Mouse (Mus musculus): ENCODE data around the gene 1700010B08Rik.

Gene 1700010B08Rik

GRCm38 (mm10) chr2:173710193-173710592 is 9.0 kb upstream of the 1700010B08Rik start:
- TF ChIP-seq NANOG (IDR thresholded peaks at IDR 0.05; ENCODE audit: borderline replicate concordance, low read length) = no peak
- no peak for TF ChIP-seq CTCF (conservative IDR thresholded peaks at IDR 0.05; ENCODE audit: low read length)
- no peak for TF ChIP-seq POU5F1 (IDR thresholded peaks at IDR 0.05; ENCODE audit: borderline replicate concordance, low read length)
- H3K27me3 ChIP-seq (ENCODE audit: insufficient read depth, low read length) = no peaks in the 10 kb centered on the region
- peaks cover 12% of the 10 kb centered on the region for H3K4me1 ChIP-seq (replicated peaks; ENCODE audit: low read depth, low read length)
- peaks cover 18% of the 10 kb centered on the region for H3K36me3 ChIP-seq (ENCODE audit: insufficient read depth, low read length)
- H3K9me3 ChIP-seq (ENCODE audit: low read length) = no peaks in the 10 kb centered on the region
- H3K4me3 ChIP-seq (replicated peaks; ENCODE audit: low read length) = no peak overlapping the region

GRCm38 (mm10) chr2:173712656-173713055 is 6.6 kb upstream of the 1700010B08Rik start:
- peaks cover 15% of the 10 kb centered on the region for H3K4me1 ChIP-seq (replicated peaks; ENCODE audit: low read depth, low read length)
- no peak overlapping the region for H3K4me3 ChIP-seq (replicated peaks; ENCODE audit: low read length)
- H3K9me3 ChIP-seq (ENCODE audit: low read length) = no peaks in the 10 kb centered on the region
- peaks cover 10% of the 10 kb centered on the region for H3K36me3 ChIP-seq (ENCODE audit: insufficient read depth, low read length)
- TF ChIP-seq POU5F1 (IDR thresholded peaks at IDR 0.05; ENCODE audit: borderline replicate concordance, low read length) (no peak), NANOG (IDR thresholded peaks at IDR 0.05; ENCODE audit: borderline replicate concordance, low read length) (no peak), CTCF (conservative IDR thresholded peaks at IDR 0.05; ENCODE audit: low read length) (no peak)
- H3K27me3 ChIP-seq (ENCODE audit: insufficient read depth, low read length) = no peaks in the 10 kb centered on the region

DNA sequence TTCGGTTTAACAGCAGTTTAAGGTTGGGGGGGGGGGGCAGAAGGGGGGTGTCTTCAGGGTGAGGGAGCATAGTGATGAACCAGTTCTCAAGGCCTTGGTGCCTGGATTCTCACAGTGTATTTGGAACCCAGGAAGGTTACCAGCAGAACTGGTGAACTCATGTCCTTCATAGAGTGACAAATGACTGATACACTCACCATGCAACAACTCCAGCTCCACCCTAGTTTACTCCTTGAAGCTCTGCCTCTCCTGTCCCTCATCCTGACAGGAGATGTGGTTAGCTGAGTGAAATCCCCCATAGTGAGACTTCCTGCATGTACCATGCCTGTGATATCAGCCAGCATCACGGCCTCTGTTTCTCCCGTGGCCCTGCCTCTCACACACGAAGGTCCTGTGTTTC is 6.0 kb upstream of the 1700010B08Rik start:
- peaks cover 4% of the 10 kb centered on the region for H3K36me3 ChIP-seq (ENCODE audit: insufficient read depth, low read length)
- no peaks in the 10 kb centered on the region for H3K27me3 ChIP-seq (ENCODE audit: insufficient read depth, low read length)
- no peak overlapping the region for H3K4me3 ChIP-seq (replicated peaks; ENCODE audit: low read length)
- no peaks in the 10 kb centered on the region for H3K9me3 ChIP-seq (ENCODE audit: low read length)
- TF ChIP-seq POU5F1 (IDR thresholded peaks at IDR 0.05; ENCODE audit: borderline replicate concordance, low read length) (no peak), CTCF (conservative IDR thresholded peaks at IDR 0.05; ENCODE audit: low read length) (no peak), NANOG (IDR thresholded peaks at IDR 0.05; ENCODE audit: borderline replicate concordance, low read length) (no peak)
- peaks cover 15% of the 10 kb centered on the region for H3K4me1 ChIP-seq (replicated peaks; ENCODE audit: low read depth, low read length)

- Histone ChIP-seq H3K4me1 (replicated peaks; ENCODE audit: low read depth, low read length) (peaks cover 15% of the 10 kb centered on the region), H3K9me3 (ENCODE audit: low read length) (peaks cover 9% of the 10 kb centered on the region; the same call in 1 of the 2 replicates), H3K27me3 (ENCODE audit: insufficient read depth, low read length) (no peaks in the 10 kb centered on the region), H3K4me3 (replicated peaks; ENCODE audit: low read length) (no peak overlapping the region), H3K36me3 (ENCODE audit: insufficient read depth, low read length) (no peaks in the 10 kb centered on the region)
- TF ChIP-seq POU5F1 (IDR thresholded peaks at IDR 0.05; ENCODE audit: borderline replicate concordance, low read length) (no peak), CTCF (conservative IDR thresholded peaks at IDR 0.05; ENCODE audit: low read length) (no peak), NANOG (IDR thresholded peaks at IDR 0.05; ENCODE audit: borderline replicate concordance, low read length) (no peak)
Measured at GRCm38 (mm10) chr2:173714620-173715218, 4.5 kb upstream of the 1700010B08Rik start.

DNA sequence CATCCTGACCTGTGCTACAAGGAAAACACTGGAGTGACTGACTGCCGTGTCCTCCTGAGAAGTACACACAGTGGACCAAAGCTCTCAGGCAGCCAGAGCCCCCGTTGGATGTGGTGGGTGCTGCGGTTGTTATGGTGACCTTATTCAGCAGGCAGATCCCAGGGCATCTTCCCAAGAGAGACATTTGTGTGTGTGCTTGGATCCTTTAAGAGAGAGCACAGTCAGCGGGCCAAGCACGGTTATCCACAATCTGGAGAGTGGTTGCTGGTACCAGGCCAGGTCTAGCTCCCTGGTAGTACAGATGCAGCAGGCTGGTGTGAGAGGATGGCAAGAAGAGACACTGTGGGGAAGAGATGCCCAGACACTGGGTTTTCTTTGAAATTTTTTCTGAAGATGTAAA is 2.2 kb upstream of the 1700010B08Rik start:
- no peak for TF ChIP-seq NANOG (IDR thresholded peaks at IDR 0.05; ENCODE audit: borderline replicate concordance, low read length)
- Histone ChIP-seq H3K27me3 (ENCODE audit: insufficient read depth, low read length) (no peaks in the 10 kb centered on the region), H3K36me3 (ENCODE audit: insufficient read depth, low read length) (no peaks in the 10 kb centered on the region), H3K4me3 (replicated peaks; ENCODE audit: low read length) (no peak overlapping the region), H3K4me1 (replicated peaks; ENCODE audit: low read depth, low read length) (peaks cover 10% of the 10 kb centered on the region), H3K9me3 (ENCODE audit: low read length) (peaks cover 9% of the 10 kb centered on the region; the same call in 1 of the 2 replicates)

GRCm38 (mm10) chr2:173722251-173722857 is 3.1 kb downstream of the 1700010B08Rik start:
- Histone ChIP-seq H3K4me3 (replicated peaks; ENCODE audit: low read length) (no peak overlapping the region), H3K36me3 (ENCODE audit: insufficient read depth, low read length) (no peaks in the 10 kb centered on the region), H3K9me3 (ENCODE audit: low read length) (peaks cover 9% of the 10 kb centered on the region; the same call in 1 of the 2 replicates), H3K27me3 (ENCODE audit: insufficient read depth, low read length) (no peaks in the 10 kb centered on the region), H3K4me1 (replicated peaks; ENCODE audit: low read depth, low read length) (no peaks in the 10 kb centered on the region)
- TF ChIP-seq POU5F1 (IDR thresholded peaks at IDR 0.05; ENCODE audit: borderline replicate concordance, low read length) = no peak
- TF ChIP-seq NANOG (IDR thresholded peaks at IDR 0.05; ENCODE audit: borderline replicate concordance, low read length) = no peak
- no peak for TF ChIP-seq CTCF (conservative IDR thresholded peaks at IDR 0.05; ENCODE audit: low read length)

GRCm38 (mm10) chr2:173724382-173724781 is 5.2 kb downstream of the 1700010B08Rik start:
- Histone ChIP-seq H3K36me3 (ENCODE audit: insufficient read depth, low read length) (no peaks in the 10 kb centered on the region), H3K27me3 (ENCODE audit: insufficient read depth, low read length) (no peaks in the 10 kb centered on the region), H3K4me3 (replicated peaks; ENCODE audit: low read length) (no peak overlapping the region), H3K4me1 (replicated peaks; ENCODE audit: low read depth, low read length) (no peaks in the 10 kb centered on the region), H3K9me3 (ENCODE audit: low read length) (0 out of 2 replicates have a peak, but pooled peaks cover 4% of the 10 kb centered on the region)
- no peak for TF ChIP-seq NANOG (IDR thresholded peaks at IDR 0.05; ENCODE audit: borderline replicate concordance, low read length)
- no peak for TF ChIP-seq POU5F1 (IDR thresholded peaks at IDR 0.05; ENCODE audit: borderline replicate concordance, low read length)
- no peak for TF ChIP-seq CTCF (conservative IDR thresholded peaks at IDR 0.05; ENCODE audit: low read length)

DNA sequence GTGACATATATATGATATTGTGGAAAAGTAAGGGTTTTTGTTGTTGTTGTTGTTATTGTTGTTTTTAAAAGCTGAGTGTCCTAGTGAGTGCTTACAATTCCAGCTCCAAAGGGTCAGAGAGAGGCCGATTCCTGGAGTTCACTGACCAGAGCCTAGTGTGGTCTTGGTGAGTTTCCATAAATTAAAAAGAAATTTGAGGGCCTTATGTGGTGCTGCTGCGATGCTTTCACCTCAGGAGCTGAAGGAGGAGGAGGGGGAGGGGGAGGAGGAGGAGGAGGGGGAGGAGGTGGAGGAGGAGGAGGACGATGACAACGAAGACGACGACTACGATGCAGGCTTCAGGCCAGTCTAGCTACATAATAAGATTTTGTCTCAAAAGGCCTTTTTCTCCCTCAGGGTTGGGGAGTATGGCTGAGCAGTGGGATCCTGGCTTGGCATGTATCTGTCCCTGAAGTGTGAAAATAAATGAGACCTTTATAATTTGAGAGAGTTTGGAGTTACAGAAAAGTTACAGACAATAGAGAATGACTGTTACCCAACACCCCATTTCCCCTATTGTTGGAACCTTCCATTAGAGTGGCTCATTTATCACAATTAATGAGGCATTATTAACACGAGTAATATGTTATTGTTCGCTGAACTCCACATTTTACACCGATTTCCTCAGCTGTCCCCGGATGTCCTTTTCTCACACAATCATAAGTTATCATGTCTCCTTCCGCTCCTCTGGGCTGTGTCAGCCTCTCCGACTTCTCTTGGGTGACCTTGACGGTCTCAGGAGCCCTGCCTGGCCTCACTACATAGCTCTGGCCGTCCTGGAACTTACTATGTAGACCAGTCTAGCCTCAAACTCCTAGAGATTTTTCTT is 6.0 kb downstream of the 1700010B08Rik start:
- Histone ChIP-seq H3K9me3 (ENCODE audit: low read length) (no peaks in the 10 kb centered on the region), H3K4me3 (replicated peaks; ENCODE audit: low read length) (no peak overlapping the region), H3K27me3 (ENCODE audit: insufficient read depth, low read length) (no peaks in the 10 kb centered on the region), H3K4me1 (replicated peaks; ENCODE audit: low read depth, low read length) (no peaks in the 10 kb centered on the region), H3K36me3 (ENCODE audit: insufficient read depth, low read length) (no peaks in the 10 kb centered on the region)
- no peak for TF ChIP-seq POU5F1 (IDR thresholded peaks at IDR 0.05; ENCODE audit: borderline replicate concordance, low read length)
- no peak for TF ChIP-seq CTCF (conservative IDR thresholded peaks at IDR 0.05; ENCODE audit: low read length)
- TF ChIP-seq NANOG (IDR thresholded peaks at IDR 0.05; ENCODE audit: borderline replicate concordance, low read length) = no peak
